Mouse (Mus musculus) lung, embryonic 14.5 days (tissue): ENCODE measurements around the gene Olfr965. TPM values are rescaled to one million over a fixed set of nuclear protein-coding genes. Genes with fewer than 3 reads are reported as not detected.

Experiments used
- ATAC-seq: fragments of 200-750 bp; cut with Nextera tagmentation; 2 replicates; pipeline ENCODE4 v1.8.0; 2017; ENCODE audit warnings: mild to moderate bottlenecking, moderate TSS enrichment, moderate library complexity; ENCODE audit not compliant: insufficient read depth
- DNase-seq: peaks from one replicate; pipeline ENCODE4 v3.0.0-alpha.2; 2015
- H3K27ac ChIP-seq: fragments of 300-500 bp; sonication (generic); 2 replicates; pipeline ENCODE4 v1.5.1; 2014; ENCODE audit warnings: low read depth, mild to moderate bottlenecking, moderate library complexity
- H3K27me3 ChIP-seq: fragments of 300-500 bp; sonication (generic); 2 replicates; pipeline ENCODE4 v1.6.1; 2014; ENCODE audit warnings: low read length, control low read depth; ENCODE audit not compliant: insufficient read depth
- H3K36me3 ChIP-seq: fragments of 300-500 bp; sonication (generic); 2 replicates; pipeline ENCODE4 v1.6.1; 2014; ENCODE audit warnings: control low read depth; ENCODE audit not compliant: insufficient read depth
- H3K4me1 ChIP-seq: fragments of 300-500 bp; sonication (generic); 2 replicates; pipeline ENCODE4 v1.6.1; 2014; ENCODE audit warnings: antibody characterized with exemption, control low read depth; ENCODE audit not compliant: insufficient read depth
- H3K4me2 ChIP-seq: fragments of 300-500 bp; sonication (generic); 2 replicates; pipeline ENCODE4 v1.6.1; 2014; ENCODE audit warnings: mild to moderate bottlenecking
- H3K4me3 ChIP-seq: fragments of 300-500 bp; sonication (generic); 2 replicates; pipeline ENCODE4 v1.5.1; 2014; ENCODE audit warnings: low read depth, low read length
- H3K9ac ChIP-seq: fragments of 300-500 bp; sonication (generic); 2 replicates; pipeline ENCODE4 v1.6.1; 2014
- H3K9me3 ChIP-seq: fragments of 300-500 bp; sonication (generic); 2 replicates; pipeline ENCODE4 v1.6.1; 2016; ENCODE audit warnings: low read depth, low read length, control low read depth
- CTCF ChIP-seq: IDR thresholded peaks from 2 replicates; pipeline ENCODE4 v1.5.1; 2016; ENCODE audit warnings: antibody characterized with exemption, low read depth
- WGBS: fragments of 180-500 bp; shearing (Covaris S2); extraction: QIAGEN DNeasy Blood & Tissue Kit; methylation state at CpG from one replicate; pipeline ENCODE4 v1.1.7; 2014; 5-methylcytosine and 5-hydroxymethylcytosine counted together
- polyA plus RNA-seq: library from polyadenylated mRNA; unstranded; fragments of >200 nt; fragmentation: Nextera tagmentation; extraction: Ambion mirVana; gene quantifications from 2 replicates; pipeline ENCODE4 v1.2.1, GENCODE M21; 2014

Olfr965 gene
- polyA plus RNA-seq, 1 experiment from 2014 or later = not detected

GRCm38 (mm10) chr9:39708958-39709357 lies 2.2 kb upstream of the Olfr965 start:
- no peaks in the 10 kb centered on the region for H3K36me3 ChIP-seq
- no peak overlapping the region for H3K4me2 ChIP-seq
- H3K4me1 ChIP-seq = no peaks in the 10 kb centered on the region
- TF ChIP-seq CTCF = no peak
- no peak overlapping the region for H3K4me3 ChIP-seq
- H3K27ac ChIP-seq = no peak overlapping the region
- no peaks in the 10 kb centered on the region for H3K9me3 ChIP-seq
- 46% methylated on average over 3 of the region's 3 CpGs for WGBS
- no peaks in the 10 kb centered on the region for H3K27me3 ChIP-seq
- DNase-seq = peak; percentile 55
- no peak; the same call in 1 of the 2 replicates for ATAC-seq
- no peak overlapping the region for H3K9ac ChIP-seq

DNA sequence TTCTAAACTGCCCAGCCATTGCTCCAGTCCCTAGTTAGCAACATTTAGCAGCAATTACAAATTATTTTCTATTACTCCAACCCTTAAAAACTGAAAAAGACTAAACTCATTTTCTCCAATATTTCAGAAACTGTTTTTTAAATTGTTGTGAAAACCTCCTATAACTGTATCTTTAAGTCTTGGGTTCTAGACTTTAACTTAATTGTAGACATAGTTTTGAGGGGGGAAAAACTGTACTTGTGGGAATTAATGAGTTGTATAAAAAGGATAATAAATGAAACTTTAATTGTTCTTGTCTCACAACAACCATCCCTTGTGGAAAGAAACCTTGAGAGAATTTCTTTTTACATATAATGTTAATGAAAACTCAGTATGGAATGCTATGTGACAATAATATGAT lies 19.5 kb downstream of the Olfr965 start, which contains the start of gene Olfr150:
Gene Olfr150, plus strand, starts transcription at position 301 of the 400 bp plus-strand sequence.
- H3K4me2 ChIP-seq = no peak within 1 kb of the TSS
- H3K9me3 ChIP-seq = no peaks in the 10 kb centered on the region
- TF ChIP-seq CTCF = no peak
- no peak within 1 kb of the TSS for H3K4me3 ChIP-seq
- H3K9ac ChIP-seq = no peak within 1 kb of the TSS
- DNase-seq (no peak), ATAC-seq (no peak)
- no peaks in the 10 kb centered on the region for H3K36me3 ChIP-seq
- no peaks in the 10 kb centered on the region for H3K4me1 ChIP-seq
- H3K27me3 ChIP-seq = no peaks in the 10 kb centered on the region
- no peak within 1 kb of the TSS for H3K27ac ChIP-seq

- no peak for DNase-seq
- no peaks in the 10 kb centered on the region for H3K27me3 ChIP-seq
- H3K4me1 ChIP-seq = no peaks in the 10 kb centered on the region
- no peak for TF ChIP-seq CTCF
- no peak overlapping the region for H3K9ac ChIP-seq
- H3K36me3 ChIP-seq = no peaks in the 10 kb centered on the region
- no peak overlapping the region for H3K4me3 ChIP-seq
- no peak overlapping the region for H3K27ac ChIP-seq
- no peak for ATAC-seq
- WGBS = 78% methylated on average over 1 of the region's 1 CpGs
- H3K9me3 ChIP-seq = no peaks in the 10 kb centered on the region
- no peak overlapping the region for H3K4me2 ChIP-seq
Observed at GRCm38 (mm10) chr9:39740741-39741140, 29.6 kb downstream of the Olfr965 start.

GRCm38 (mm10) chr9:39745949-39746348 lies 34.8 kb downstream of the Olfr965 start, which contains the start of gene Olfr967:
Gene Olfr967 (plus strand): TSS chr9:39746249.
- Histone ChIP-seq H3K4me1 (no peaks in the 10 kb centered on the region), H3K9me3 (no peaks in the 10 kb centered on the region), H3K27me3 (no peaks in the 10 kb centered on the region), H3K4me3 (no peak within 1 kb of the TSS), H3K27ac (no peak within 1 kb of the TSS), H3K36me3 (no peaks in the 10 kb centered on the region), H3K4me2 (no peak within 1 kb of the TSS), H3K9ac (no peak within 1 kb of the TSS)
- no peak for DNase-seq
- ATAC-seq = no peak
- no peak for TF ChIP-seq CTCF

GRCm38 (mm10) chr9:39746428-39746827 lies 35.3 kb downstream of the Olfr965 start:
- H3K9me3 ChIP-seq = no peaks in the 10 kb centered on the region
- H3K9ac ChIP-seq = no peak overlapping the region
- H3K27me3 ChIP-seq = no peaks in the 10 kb centered on the region
- no peaks in the 10 kb centered on the region for H3K36me3 ChIP-seq
- no peak for ATAC-seq
- no peak overlapping the region for H3K4me3 ChIP-seq
- no peak overlapping the region for H3K4me2 ChIP-seq
- no peak for DNase-seq
- WGBS = 92% methylated on average over 1 of the region's 1 CpGs
- H3K27ac ChIP-seq = no peak overlapping the region
- TF ChIP-seq CTCF = no peak
- no peaks in the 10 kb centered on the region for H3K4me1 ChIP-seq

Other genes with a start within 250 kb of the Olfr965 start
- not detected in 2 replicates for gene Olfr955, start 239.4 kb upstream of the Olfr965 start, polyA plus RNA-seq
- gene Olfr44, start 217.4 kb upstream of the Olfr965 start, polyA plus RNA-seq = not detected in 2 replicates
- gene Olfr957, start 195.5 kb upstream of the Olfr965 start, polyA plus RNA-seq = not detected in 2 replicates
- gene Olfr958, start 157.3 kb upstream of the Olfr965 start, polyA plus RNA-seq = not detected in 2 replicates
- not detected in 2 replicates for gene Olfr959, start 135.8 kb upstream of the Olfr965 start, polyA plus RNA-seq
- gene AW551984, start 107.0 kb upstream of the Olfr965 start, polyA plus RNA-seq = 10.4 and 11.7 TPM in 2 replicates
- not detected in 2 replicates for gene Olfr148, start 100.7 kb upstream of the Olfr965 start, polyA plus RNA-seq
- not detected in 2 replicates for gene Olfr960, start 90.0 kb upstream of the Olfr965 start, polyA plus RNA-seq
- gene Olfr961, start 66.3 kb upstream of the Olfr965 start, polyA plus RNA-seq = not detected in 2 replicates
- not detected in 2 replicates for gene Olfr963, start 44.1 kb upstream of the Olfr965 start, polyA plus RNA-seq
- gene Olfr149, start 4.2 kb upstream of the Olfr965 start, polyA plus RNA-seq = not detected in 2 replicates
- not detected in 2 replicates for gene Olfr150, start 19.6 kb downstream of the Olfr965 start, polyA plus RNA-seq
- not detected in 2 replicates for gene Olfr967, start 34.9 kb downstream of the Olfr965 start, polyA plus RNA-seq
- gene Olfr968, start 71.9 kb downstream of the Olfr965 start, polyA plus RNA-seq = not detected in 2 replicates
- gene Olfr969, start 79.6 kb downstream of the Olfr965 start, polyA plus RNA-seq = not detected in 2 replicates
- not detected in 2 replicates for gene Olfr970, start 97.5 kb downstream of the Olfr965 start, polyA plus RNA-seq
- gene Olfr971, start 125.5 kb downstream of the Olfr965 start, polyA plus RNA-seq = not detected in 2 replicates
- not detected in 2 replicates for gene Olfr972, start 155.1 kb downstream of the Olfr965 start, polyA plus RNA-seq
- gene Olfr229, start 196.0 kb downstream of the Olfr965 start, polyA plus RNA-seq = not detected in 2 replicates
- not detected in 2 replicates for gene Olfr974, start 226.1 kb downstream of the Olfr965 start, polyA plus RNA-seq
- not detected in 2 replicates for gene Olfr975, start 240.7 kb downstream of the Olfr965 start, polyA plus RNA-seq
- gene Olfr976, start 249.8 kb downstream of the Olfr965 start, polyA plus RNA-seq = not detected in 2 replicates